Mouse (Mus musculus): ENCODE measurements around the gene Arsb.

DNA sequence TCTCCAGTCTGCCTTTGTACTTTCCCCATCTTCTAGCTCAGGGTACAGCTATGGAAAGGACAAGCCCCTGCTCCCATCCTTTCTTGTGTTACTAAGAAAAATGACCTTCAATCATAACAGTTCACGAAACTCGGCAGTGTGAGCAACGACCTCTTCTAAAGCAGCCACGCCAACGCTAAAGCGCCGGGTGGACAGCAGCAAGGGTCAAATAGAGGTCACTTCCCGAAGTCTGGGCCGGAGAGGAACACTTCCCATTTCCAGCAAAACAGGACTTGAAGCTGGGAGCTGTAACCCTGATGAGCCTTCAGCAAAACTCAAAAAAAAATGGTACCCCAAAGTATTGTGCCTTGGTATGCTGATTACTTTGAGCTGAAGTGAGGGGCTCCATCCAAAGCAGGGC lies 179.6 kb downstream of the Arsb start:
- TF ChIP-seq POLR2A (IDR thresholded peaks at IDR 0.05; ENCODE audit: low read depth, low read length) (no peak), CTCF (IDR thresholded peaks at IDR 0.05; ENCODE audit: borderline replicate concordance, insufficient read depth, low read length) (no peak)
